Mouse (Mus musculus) sigmoid colon, adult 10 weeks (tissue): Measurements from ENCODE around the gene Pbrm1. TPM values are rescaled to one million over a fixed set of nuclear protein-coding genes. Genes with fewer than 3 reads are reported as not detected.

Source experiments
- polyA plus RNA-seq: library from polyadenylated mRNA; stranded (reverse); fragments of 350-450 nt; fragmentation: Illumina TruSeq; extraction: RNeasy Lipid Tissue Mini Kit (QIAGEN cat#74804); gene quantifications from one replicate; pipeline ENCODE4 v1.2.3, GENCODE M21; 2014; ENCODE audit warnings: low read depth, low replicate concordance

Pbrm1 gene
- 84.8 TPM for polyA plus RNA-seq

GRCm38 (mm10) chr14:31018860-31019291, at the start of gene Pbrm1, which contains the start of gene Gnl3:
TSS of gene Pbrm1 (plus strand) at chr14:31019138.
TSS of gene Gnl3 (minus strand) at chr14:31019152.

GRCm38 (mm10) chr14:31001307-31002205, 17.4 kb upstream of the Pbrm1 start, which contains the start of the genes Glt8d1 and Spcs1:
TSS of gene Glt8d1 (plus strand) at chr14:31001400.
TSS of gene Spcs1 (minus strand) at chr14:31001672.

GRCm38 (mm10) chr14:31128826-31129219, 109.9 kb downstream of the Pbrm1 start, which contains the start of gene Smim4:
TSS of gene Smim4 (minus strand) at chr14:31128956.

GRCm38 (mm10) chr14:31130236-31131220, 111.6 kb downstream of the Pbrm1 start, which contains the start of gene Nt5dc2:
TSS of gene Nt5dc2 (plus strand) at chr14:31131053.

GRCm38 (mm10) chr14:31168425-31168824, 149.5 kb downstream of the Pbrm1 start, which contains the start of gene Stab1:
TSS of gene Stab1 (minus strand) at chr14:31168641.

Other genes starting within 250 kb of the Pbrm1 start
- gene Tmem110, start 193.5 kb upstream of the Pbrm1 start, polyA plus RNA-seq = 5.6 TPM
- 8.3 TPM for gene Mustn1, start 139.9 kb upstream of the Pbrm1 start, polyA plus RNA-seq
- not detected for gene Itih4, start 132.7 kb upstream of the Pbrm1 start, polyA plus RNA-seq
- 0.19 TPM for gene Itih3, start 95.4 kb upstream of the Pbrm1 start, polyA plus RNA-seq
- not detected for gene Itih1, start 75.8 kb upstream of the Pbrm1 start, polyA plus RNA-seq
- 16.5 TPM for gene Nek4, start 67.8 kb upstream of the Pbrm1 start, polyA plus RNA-seq
- 78.8 TPM for gene Glt8d1, start 17.7 kb upstream of the Pbrm1 start, polyA plus RNA-seq
- 331 TPM for gene Spcs1, start 17.5 kb upstream of the Pbrm1 start, polyA plus RNA-seq
- 120 TPM for gene Gnl3, start within 50 bp of the Pbrm1 start, polyA plus RNA-seq
- gene Smim4, start 109.8 kb downstream of the Pbrm1 start, polyA plus RNA-seq = 6.5 TPM
- not detected for gene Nt5dc2, start 111.9 kb downstream of the Pbrm1 start, polyA plus RNA-seq
- 17.6 TPM for gene Stab1, start 149.5 kb downstream of the Pbrm1 start, polyA plus RNA-seq
- not detected for gene Tnnc1, start 189.2 kb downstream of the Pbrm1 start, polyA plus RNA-seq
- 76.7 TPM for gene Nisch, start 197.8 kb downstream of the Pbrm1 start, polyA plus RNA-seq
- 0.60 TPM for gene Sema3g, start 198.7 kb downstream of the Pbrm1 start, polyA plus RNA-seq
- 9.1 TPM for gene Phf7, start 232.2 kb downstream of the Pbrm1 start, polyA plus RNA-seq
- gene Bap1, start 232.3 kb downstream of the Pbrm1 start, polyA plus RNA-seq = 4.8 TPM